Mouse (Mus musculus) lung, postnatal 0 days (tissue): ENCODE results near the gene Mok.

ENCODE experiments used
- CTCF ChIP-seq: IDR thresholded peaks from 2 replicates; pipeline ENCODE4 v1.5.1; 2016; ENCODE audit warnings: antibody characterized with exemption, mild to moderate bottlenecking
- EP300 ChIP-seq: IDR thresholded peaks from 2 replicates; pipeline ENCODE4 v1.6.1; 2016; ENCODE audit warnings: antibody characterized with exemption, mild to moderate bottlenecking, control low read depth

- TF ChIP-seq CTCF (no peak), EP300 (no peak)
These were observed 38.0 kb downstream of the Mok start for GRCm38 (mm10) chr12:110802674-110803297.
